Mouse (Mus musculus) megakaryocyte, embryonic 14.5 days (primary cell): ENCODE results near the gene Tmem106a. TPM values are rescaled to one million over a fixed set of nuclear protein-coding genes. Genes with fewer than 3 reads are reported as not detected.

Source experiments
- H3K27me3 ChIP-seq: replicated peaks from 2 replicates; pipeline ENCODE3; 2012; ENCODE audit warnings: inconsistent platforms
- H3K36me3 ChIP-seq: replicated peaks from 2 replicates; pipeline ENCODE3; 2012; ENCODE audit warnings: low read length, inconsistent platforms, mixed read lengths
- H3K4me1 ChIP-seq: 2 replicates; pipeline ENCODE4 v1.6.1; 2012; ENCODE audit warnings: inconsistent platforms
- H3K4me3 ChIP-seq: replicated peaks from 2 replicates; pipeline ENCODE3; 2012; ENCODE audit warnings: moderate library complexity, mild to moderate bottlenecking, inconsistent platforms
- H3K9me3 ChIP-seq: 2 replicates; pipeline ENCODE4 v1.6.1; 2012; ENCODE audit warnings: inconsistent platforms
- FLI1 ChIP-seq: IDR thresholded peaks from 2 replicates; pipeline ENCODE4 v1.6.1; 2012; ENCODE audit warnings: low read length, inconsistent platforms, mixed read lengths
- GATA1 ChIP-seq: IDR thresholded peaks from 3 replicates; pipeline ENCODE4 v1.6.1; 2012; ENCODE audit warnings: mixed read lengths, low read length, inconsistent platforms, borderline replicate concordance
- polyA plus RNA-seq: library from polyadenylated mRNA; stranded (reverse); fragments of >175 nt; gene quantifications from 2 replicates; pipeline ENCODE4 v1.2.3, GENCODE M21; 2012; ENCODE audit warnings: low replicate concordance; ENCODE audit not compliant: insufficient read depth

Tmem106a gene
- polyA plus RNA-seq = 3.4 and 23.5 TPM in 2 replicates

GRCm38 (mm10) chr11:101582054-101583035, at the start of gene Tmem106a:
Gene Tmem106a, plus strand, starts transcription at chr11:101582242.
- no peaks in the 10 kb centered on the region for H3K27me3 ChIP-seq
- peaks cover 31% of the 10 kb centered on the region for H3K4me1 ChIP-seq
- TF ChIP-seq GATA1 = no peak
- TF ChIP-seq FLI1 = no peak
- H3K9me3 ChIP-seq = no peaks in the 10 kb centered on the region
- peak within 1 kb of the TSS; percentile 91 for H3K4me3 ChIP-seq
- peaks cover 84% of the 10 kb centered on the region for H3K36me3 ChIP-seq

- Histone ChIP-seq H3K4me1 (peaks cover 10% of the 10 kb centered on the region), H3K4me3 (peak overlapping the region; percentile 44), H3K27me3 (no peaks in the 10 kb centered on the region), H3K9me3 (no peaks in the 10 kb centered on the region), H3K36me3 (peaks cover 56% of the 10 kb centered on the region)
- TF ChIP-seq GATA1 = no peak
Measured at GRCm38 (mm10) chr11:101543533-101543932, 38.5 kb upstream of the Tmem106a start.

- peaks cover 57% of the 10 kb centered on the region for H3K36me3 ChIP-seq
- H3K4me1 ChIP-seq = peaks cover 10% of the 10 kb centered on the region
- TF ChIP-seq GATA1 (no peak), FLI1 (no peak)
- H3K9me3 ChIP-seq = no peaks in the 10 kb centered on the region
- H3K4me3 ChIP-seq = peak overlapping the region; percentile 6
- H3K27me3 ChIP-seq = no peaks in the 10 kb centered on the region
Measured at GRCm38 (mm10) chr11:101544132-101544531, 37.9 kb upstream of the Tmem106a start.

GRCm38 (mm10) chr11:101548526-101548925, 33.5 kb upstream of the Tmem106a start:
- no peaks in the 10 kb centered on the region for H3K9me3 ChIP-seq
- no peaks in the 10 kb centered on the region for H3K27me3 ChIP-seq
- peaks cover 36% of the 10 kb centered on the region for H3K36me3 ChIP-seq
- TF ChIP-seq GATA1 (no peak), FLI1 (no peak)
- H3K4me3 ChIP-seq = no peak overlapping the region
- peaks cover 20% of the 10 kb centered on the region for H3K4me1 ChIP-seq

- peaks cover 45% of the 10 kb centered on the region for H3K36me3 ChIP-seq
- H3K4me3 ChIP-seq = peak within 1 kb of the TSS; percentile 98
- TF ChIP-seq FLI1 = no peak; the same call in 1 of the 2 replicates
- no peak for TF ChIP-seq GATA1
- no peaks in the 10 kb centered on the region for H3K27me3 ChIP-seq
- peaks cover 41% of the 10 kb centered on the region for H3K4me1 ChIP-seq
- H3K9me3 ChIP-seq = no peaks in the 10 kb centered on the region
Measured at GRCm38 (mm10) chr11:101551751-101552475, 30.1 kb upstream of the Tmem106a start, which contains the start of the genes Brca1 and Nbr1. Gene Brca1, minus strand, starts transcription at chr11:101551955. Gene Nbr1, plus strand, starts transcription at chr11:101552149.

GRCm38 (mm10) chr11:101552476-101553300, 29.4 kb upstream of the Tmem106a start:
- Histone ChIP-seq H3K4me3 (peak overlapping the region; percentile 98), H3K36me3 (peaks cover 48% of the 10 kb centered on the region), H3K9me3 (no peaks in the 10 kb centered on the region), H3K27me3 (no peaks in the 10 kb centered on the region), H3K4me1 (peaks cover 42% of the 10 kb centered on the region)
- TF ChIP-seq FLI1 (peak; percentile 47; the same call in 1 of the 2 replicates), GATA1 (no peak)

GRCm38 (mm10) chr11:101553354-101553930, 28.6 kb upstream of the Tmem106a start:
- Histone ChIP-seq H3K4me1 (peaks cover 47% of the 10 kb centered on the region), H3K9me3 (no peaks in the 10 kb centered on the region), H3K36me3 (peaks cover 48% of the 10 kb centered on the region), H3K27me3 (no peaks in the 10 kb centered on the region), H3K4me3 (peak overlapping the region; percentile 98)
- TF ChIP-seq FLI1 (no peak), GATA1 (no peak)

- Histone ChIP-seq H3K4me3 (peak overlapping the region; percentile 29), H3K36me3 (peaks cover 72% of the 10 kb centered on the region), H3K27me3 (no peaks in the 10 kb centered on the region), H3K9me3 (no peaks in the 10 kb centered on the region), H3K4me1 (peaks cover 46% of the 10 kb centered on the region)
- no peak for TF ChIP-seq FLI1
- no peak for TF ChIP-seq GATA1
Measured at GRCm38 (mm10) chr11:101556541-101556940, 25.5 kb upstream of the Tmem106a start.

- no peaks in the 10 kb centered on the region for H3K27me3 ChIP-seq
- H3K4me1 ChIP-seq = peaks cover 50% of the 10 kb centered on the region
- no peaks in the 10 kb centered on the region for H3K9me3 ChIP-seq
- peaks cover 75% of the 10 kb centered on the region for H3K36me3 ChIP-seq
- TF ChIP-seq FLI1 (no peak), GATA1 (no peak)
- no peak overlapping the region for H3K4me3 ChIP-seq
Measured at GRCm38 (mm10) chr11:101556954-101557353, 25.1 kb upstream of the Tmem106a start.
